Mouse (Mus musculus): ENCODE results near the gene Prex1.

The Prex1 gene

GRCm38 (mm10) chr2:166631189-166631588 lies 82.4 kb downstream of the Prex1 start:
- peak; percentile 61 for DNase-seq

GRCm38 (mm10) chr2:166629941-166630674 lies 83.5 kb downstream of the Prex1 start:
- peak; percentile 87 for DNase-seq

- DNase-seq: peak; percentile 43
Measured at GRCm38 (mm10) chr2:166627578-166627977, 86.1 kb downstream of the Prex1 start.

GRCm38 (mm10) chr2:166625219-166625618 lies 88.4 kb downstream of the Prex1 start:
- DNase-seq: no peak

- DNase-seq: no peak
Measured at GRCm38 (mm10) chr2:166623081-166623567, 90.5 kb downstream of the Prex1 start.

- DNase-seq: peak; percentile 62
Measured at GRCm38 (mm10) chr2:166622590-166622989, 91.0 kb downstream of the Prex1 start.

GRCm38 (mm10) chr2:166622079-166622478 lies 91.6 kb downstream of the Prex1 start:
- no peak for DNase-seq

GRCm38 (mm10) chr2:166620529-166621466 lies 92.8 kb downstream of the Prex1 start:
- DNase-seq: peak; percentile 86

- DNase-seq: peak; percentile 32
Measured at GRCm38 (mm10) chr2:166619906-166620490, 93.6 kb downstream of the Prex1 start.

- no peak for DNase-seq
Measured at GRCm38 (mm10) chr2:166619270-166619669, 94.4 kb downstream of the Prex1 start.

- DNase-seq: peak; percentile 74
Measured at GRCm38 (mm10) chr2:166617706-166618105, 95.9 kb downstream of the Prex1 start.

GRCm38 (mm10) chr2:166615338-166616075 lies 98.1 kb downstream of the Prex1 start:
- no peak for DNase-seq

- no peak for DNase-seq
Measured at GRCm38 (mm10) chr2:166610271-166610670, 103.4 kb downstream of the Prex1 start.

GRCm38 (mm10) chr2:166608509-166608908 lies 105.1 kb downstream of the Prex1 start:
- DNase-seq: no peak

- no peak for DNase-seq
Measured at GRCm38 (mm10) chr2:166606481-166607245, 107.0 kb downstream of the Prex1 start.

GRCm38 (mm10) chr2:166606053-166606452 lies 107.6 kb downstream of the Prex1 start:
- no peak for DNase-seq

GRCm38 (mm10) chr2:166605164-166605831 lies 108.3 kb downstream of the Prex1 start:
- DNase-seq: peak; percentile 54

- DNase-seq: no peak
Measured at GRCm38 (mm10) chr2:166602948-166603347, 110.7 kb downstream of the Prex1 start.

GRCm38 (mm10) chr2:166601420-166601819 lies 112.2 kb downstream of the Prex1 start:
- DNase-seq: no peak

GRCm38 (mm10) chr2:166598453-166599155 lies 115.0 kb downstream of the Prex1 start:
- no peak for DNase-seq

Measured in thymus, postnatal 25 days (tissue).